Mouse (Mus musculus): Measurements from ENCODE around the gene Gatd1. TPM values are rescaled to one million over a fixed set of nuclear protein-coding genes. Genes with fewer than 3 reads are reported as not detected.

Gene Gatd1
- polyA plus RNA-seq, 1 experiment from 2014 or later = 30.2 TPM

DNA sequence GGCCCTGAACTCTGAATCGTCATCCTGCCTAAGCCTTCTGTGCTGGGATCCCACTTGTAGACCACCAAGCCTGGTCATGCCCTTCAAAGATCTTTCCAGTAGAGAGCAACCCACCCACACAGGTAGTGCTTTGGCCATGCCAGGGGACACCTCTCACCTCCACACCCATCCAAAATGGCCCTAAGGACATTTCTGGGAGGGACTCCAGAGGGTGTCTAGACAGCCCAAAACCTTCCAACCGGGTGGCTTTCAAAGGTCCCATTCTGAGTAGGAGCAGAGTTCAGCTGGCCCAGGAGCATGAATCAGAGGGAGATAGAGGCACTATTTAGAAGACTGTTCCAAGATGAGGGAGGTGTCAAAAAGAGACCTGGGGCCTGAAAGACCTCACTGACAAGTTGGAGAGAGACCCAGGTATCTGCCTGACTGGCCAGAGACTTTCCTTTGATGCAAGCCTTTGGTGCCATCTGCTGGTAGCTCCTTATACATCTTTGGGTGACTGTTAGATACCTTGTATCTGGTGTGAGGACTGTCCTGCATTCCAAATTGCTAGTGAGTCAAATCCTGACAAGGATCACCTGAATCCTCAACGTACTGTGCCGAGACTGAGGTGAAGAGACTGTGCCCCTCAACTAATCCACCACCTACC is 50.7 kb downstream of the Gatd1 start:
- WGBS = 51% methylated on average over 4 of the region's 4 CpGs
- Histone ChIP-seq H3K4me3 (ENCODE audit: control insufficient read depth in 1 of 2, insufficient read depth in 1 of 2, low read depth in 1 of 2, low read length in 2 of 2) (no peak overlapping the region), H3K36me3 (ENCODE audit: control insufficient read depth, insufficient read depth, low read length) (no peaks in the 10 kb centered on the region), H3K9me3 (ENCODE audit: control insufficient read depth, low read length) (no peaks in the 10 kb centered on the region), H3K27me3 (ENCODE audit: control insufficient read depth, insufficient read depth, low read length) (peaks cover 35% of the 10 kb centered on the region), H3K4me1 (ENCODE audit: control insufficient read depth in 2 of 2, insufficient read depth in 2 of 2, low read length in 2 of 2) (no peaks in the 10 kb centered on the region), H3K27ac (replicated peaks in 1 of 2; ENCODE audit: control insufficient read depth in 1 of 2, insufficient read depth in 1 of 2, low read depth in 2 of 2, low read length in 2 of 2) (no peak overlapping the region), H3K4me2 (ENCODE audit: low read length) (no peak overlapping the region), H3K9ac (ENCODE audit: low read length) (no peak overlapping the region)
- ATAC-seq (ENCODE audit: insufficient number of reproducible peaks, insufficient read depth, low FRiP score, low read depth) = no peak

- Histone ChIP-seq H3K36me3 (ENCODE audit: control insufficient read depth, insufficient read depth, low read length) (no peaks in the 10 kb centered on the region), H3K9me3 (ENCODE audit: control insufficient read depth, low read length) (no peaks in the 10 kb centered on the region), H3K4me2 (ENCODE audit: low read length) (no peak overlapping the region), H3K4me3 (ENCODE audit: control insufficient read depth in 1 of 2, insufficient read depth in 1 of 2, low read depth in 1 of 2, low read length in 2 of 2) (no peak overlapping the region), H3K4me1 (ENCODE audit: control insufficient read depth in 2 of 2, insufficient read depth in 2 of 2, low read length in 2 of 2) (no peaks in the 10 kb centered on the region), H3K9ac (ENCODE audit: low read length) (no peak overlapping the region), H3K27ac (replicated peaks in 1 of 2; ENCODE audit: control insufficient read depth in 1 of 2, insufficient read depth in 1 of 2, low read depth in 2 of 2, low read length in 2 of 2) (no peak overlapping the region), H3K27me3 (ENCODE audit: control insufficient read depth, insufficient read depth, low read length) (peaks cover 40% of the 10 kb centered on the region)
- 18% methylated on average over 24 of the region's 24 CpGs for WGBS
- ATAC-seq (ENCODE audit: insufficient number of reproducible peaks, insufficient read depth, low FRiP score, low read depth) = no peak
These were observed 52.4 kb downstream of the Gatd1 start for GRCm38 (mm10) chr7:141361510-141361909.

Other genes with a start within 250 kb of the Gatd1 start
- 109 and 116 TPM in 2 replicates for gene Rnh1, start 241.3 kb downstream of the Gatd1 start, polyA plus RNA-seq (2014; fragmentation: Nextera tagmentation; extraction: Ambion mirVana)
- 93.9 and 96.7 TPM in 2 replicates for gene Hras, start 220.1 kb downstream of the Gatd1 start, polyA plus RNA-seq (2014; fragmentation: Nextera tagmentation; extraction: Ambion mirVana)
- gene Lrrc56, start 220.0 kb downstream of the Gatd1 start, polyA plus RNA-seq (2014; fragmentation: Nextera tagmentation; extraction: Ambion mirVana) = 1.6 and 2.8 TPM in 2 replicates
- gene Lmntd2, start 200.1 kb downstream of the Gatd1 start, polyA plus RNA-seq (2014; fragmentation: Nextera tagmentation; extraction: Ambion mirVana) = 0.46 and 0.62 TPM in 2 replicates
- gene Rassf7, start 198.3 kb downstream of the Gatd1 start, polyA plus RNA-seq (2014; fragmentation: Nextera tagmentation; extraction: Ambion mirVana) = 12.1 and 12.4 TPM in 2 replicates
- 41.3 and 44.4 TPM in 2 replicates for gene Phrf1, start 185.4 kb downstream of the Gatd1 start, polyA plus RNA-seq (2014; fragmentation: Nextera tagmentation; extraction: Ambion mirVana)
- 2.8 and 4.7 TPM in 2 replicates for gene Irf7, start 147.7 kb downstream of the Gatd1 start, polyA plus RNA-seq (2014; fragmentation: Nextera tagmentation; extraction: Ambion mirVana)
- not detected in 2 replicates for gene Cdhr5, start 137.3 kb downstream of the Gatd1 start, polyA plus RNA-seq (2014; fragmentation: Nextera tagmentation; extraction: Ambion mirVana)
- 1.6 and 2.3 TPM in 2 replicates for gene Sct, start 135.0 kb downstream of the Gatd1 start, polyA plus RNA-seq (2014; fragmentation: Nextera tagmentation; extraction: Ambion mirVana)
- not detected in 2 replicates for gene Drd4, start 122.1 kb downstream of the Gatd1 start, polyA plus RNA-seq (2014; fragmentation: Nextera tagmentation; extraction: Ambion mirVana)
- gene Deaf1, start 86.4 kb downstream of the Gatd1 start, polyA plus RNA-seq (2014; fragmentation: Nextera tagmentation; extraction: Ambion mirVana) = 36.9 and 42.1 TPM in 2 replicates
- gene Tmem80, start 86.4 kb downstream of the Gatd1 start, polyA plus RNA-seq (2014; fragmentation: Nextera tagmentation; extraction: Ambion mirVana) = 17.6 and 22.2 TPM in 2 replicates
- 0.76 TPM in 1 of 2 replicates, not detected in the other for gene Eps8l2, start 75.3 kb downstream of the Gatd1 start, polyA plus RNA-seq (2014; fragmentation: Nextera tagmentation; extraction: Ambion mirVana)
- 216 and 221 TPM in 2 replicates for gene Taldo1, start 21.9 kb downstream of the Gatd1 start, polyA plus RNA-seq (2014; fragmentation: Nextera tagmentation; extraction: Ambion mirVana)
- gene Cend1, start 15.4 kb upstream of the Gatd1 start, polyA plus RNA-seq (2014; fragmentation: Nextera tagmentation; extraction: Ambion mirVana) = 1.6 and 2.1 TPM in 2 replicates
- 13.0 and 13.3 TPM in 2 replicates for gene Slc25a22, start 23.8 kb upstream of the Gatd1 start, polyA plus RNA-seq (2014; fragmentation: Nextera tagmentation; extraction: Ambion mirVana)
- 6.1 and 7.1 TPM in 2 replicates for gene Pidd1, start 29.9 kb upstream of the Gatd1 start, polyA plus RNA-seq (2014; fragmentation: Nextera tagmentation; extraction: Ambion mirVana)
- gene Rplp2, start 33.2 kb upstream of the Gatd1 start, polyA plus RNA-seq (2014; fragmentation: Nextera tagmentation; extraction: Ambion mirVana) = 874 and 975 TPM in 2 replicates
- gene Pnpla2, start 41.1 kb upstream of the Gatd1 start, polyA plus RNA-seq (2014; fragmentation: Nextera tagmentation; extraction: Ambion mirVana) = 48.7 and 49.0 TPM in 2 replicates
- 20.4 and 25.6 TPM in 2 replicates for gene Cracr2b, start 47.0 kb upstream of the Gatd1 start, polyA plus RNA-seq (2014; fragmentation: Nextera tagmentation; extraction: Ambion mirVana)
- gene Cd151, start 53.3 kb upstream of the Gatd1 start, polyA plus RNA-seq (2014; fragmentation: Nextera tagmentation; extraction: Ambion mirVana) = 77.5 and 115 TPM in 2 replicates
- 73.2 and 78.0 TPM in 2 replicates for gene Polr2l, start 61.0 kb upstream of the Gatd1 start, polyA plus RNA-seq (2014; fragmentation: Nextera tagmentation; extraction: Ambion mirVana)
- 61.5 and 65.0 TPM in 2 replicates for gene Tspan4, start 61.1 kb upstream of the Gatd1 start, polyA plus RNA-seq (2014; fragmentation: Nextera tagmentation; extraction: Ambion mirVana)
- gene Chid1, start 125.7 kb upstream of the Gatd1 start, polyA plus RNA-seq (2014; fragmentation: Nextera tagmentation; extraction: Ambion mirVana) = 32.5 and 33.3 TPM in 2 replicates
- 48.1 and 49.9 TPM in 2 replicates for gene Ap2a2, start 148.0 kb upstream of the Gatd1 start, polyA plus RNA-seq (2014; fragmentation: Nextera tagmentation; extraction: Ambion mirVana)
- gene Muc6, start 241.2 kb upstream of the Gatd1 start, polyA plus RNA-seq (2014; fragmentation: Nextera tagmentation; extraction: Ambion mirVana) = 0.09 and 0.11 TPM in 2 replicates

All from heart, embryonic 14.5 days (tissue).